Mouse (Mus musculus): ENCODE data around the gene Notch3. TPM values are rescaled to one million over a fixed set of nuclear protein-coding genes. Genes with fewer than 3 reads are reported as not detected.

Notch3 gene
- polyA plus RNA-seq, 1 experiment: 75.6 TPM

DNA sequence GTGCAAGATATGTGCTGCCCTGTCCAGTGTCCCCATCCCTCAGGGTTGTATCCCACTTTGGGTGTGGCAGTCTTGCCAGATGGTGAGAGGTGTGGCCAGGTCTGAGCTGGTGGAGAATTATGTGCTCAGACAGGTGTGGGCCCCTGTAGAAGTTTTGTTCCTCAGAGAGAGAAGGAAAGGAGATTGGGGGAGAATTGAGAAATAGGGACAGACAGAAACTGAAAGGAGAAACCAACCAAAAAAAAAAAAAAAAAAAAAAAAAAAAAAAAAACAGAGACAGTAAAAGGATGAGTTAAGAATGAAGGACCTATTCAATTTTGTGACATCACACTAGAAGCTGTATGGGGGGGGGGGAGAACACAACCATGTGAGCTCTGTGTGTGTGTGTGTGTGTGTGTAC, 1.9 kb downstream of the Notch3 start:
- Histone ChIP-seq H3K4me3 (ENCODE audit: low read depth, low read length) (no peak overlapping the region), H3K27ac (ENCODE audit: insufficient read depth, low read length) (no peak overlapping the region)

DNA sequence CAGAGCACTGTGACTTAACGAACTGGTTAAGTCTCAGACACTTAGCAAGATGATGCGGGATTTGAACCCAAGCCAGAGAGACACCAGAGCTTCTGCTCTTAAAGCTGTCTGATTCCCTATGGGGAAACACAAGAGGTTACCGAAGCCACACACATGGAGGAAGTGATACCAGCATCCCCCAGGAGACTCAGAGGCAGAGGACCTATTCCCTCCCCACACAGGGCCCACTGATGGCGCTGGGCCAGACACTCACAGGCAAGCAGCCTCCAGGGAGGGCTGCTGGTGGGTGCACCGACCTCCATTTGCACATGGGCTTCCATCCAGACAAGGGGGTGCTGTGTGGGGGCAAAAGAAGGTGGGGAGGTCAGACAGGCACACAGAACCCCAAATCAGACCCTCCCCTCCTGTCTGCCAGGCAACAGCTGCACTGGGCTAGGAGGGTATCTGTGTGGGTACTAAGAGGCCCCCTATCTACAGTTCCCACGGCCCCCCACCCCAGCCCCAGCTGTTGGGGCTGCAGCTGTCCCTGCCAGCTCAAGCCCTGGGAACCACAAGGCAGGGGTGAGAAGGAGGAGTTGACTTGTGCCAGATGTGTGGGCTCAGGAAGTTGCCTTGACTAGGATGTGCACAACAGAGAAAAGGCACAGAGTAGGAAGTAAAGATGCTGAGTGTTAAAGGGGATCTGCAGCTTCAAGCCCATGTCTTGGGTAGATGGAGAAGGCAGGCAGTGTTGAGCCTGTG, 2.6 kb downstream of the Notch3 start:
- Histone ChIP-seq H3K27me3 (ENCODE audit: control insufficient read depth, insufficient read depth, low read length, poor library complexity, severe bottlenecking) (no peaks in the 10 kb centered on the region), H3K27ac (ENCODE audit: insufficient read depth, low read length) (no peak overlapping the region), H3K9ac (ENCODE audit: low read depth, poor library complexity, severe bottlenecking) (no peak overlapping the region), H3K4me3 (ENCODE audit: low read depth, low read length) (no peak overlapping the region), H3K36me3 (ENCODE audit: control insufficient read depth, insufficient read depth, low read length, poor library complexity, severe bottlenecking) (no peaks in the 10 kb centered on the region), H3K9me3 (replicated peaks; ENCODE audit: control insufficient read depth, insufficient read depth, low read length, poor library complexity, severe bottlenecking) (no peaks in the 10 kb centered on the region), H3K4me1 (ENCODE audit: control insufficient read depth, insufficient read depth, low read length) (peaks cover 6% of the 10 kb centered on the region)
- TF ChIP-seq CTCF (IDR thresholded peaks at IDR 0.05; ENCODE audit: low read depth, low read length): no peak
- TF ChIP-seq POLR2A (IDR thresholded peaks at IDR 0.05; ENCODE audit: insufficient read depth, low read length): no peak
- no peak for TF ChIP-seq EP300 (IDR thresholded peaks at IDR 0.05; ENCODE audit: insufficient read depth, low read depth, low read length)

More for the DNA sequence above, 1.9 kb downstream of the Notch3 start:
- H3K9me3 ChIP-seq (replicated peaks; ENCODE audit: control insufficient read depth, insufficient read depth, low read length, poor library complexity, severe bottlenecking): no peaks in the 10 kb centered on the region
- H3K9ac ChIP-seq (ENCODE audit: low read depth, poor library complexity, severe bottlenecking): no peak overlapping the region
- TF ChIP-seq POLR2A (IDR thresholded peaks at IDR 0.05; ENCODE audit: insufficient read depth, low read length): no peak
- TF ChIP-seq CTCF (IDR thresholded peaks at IDR 0.05; ENCODE audit: low read depth, low read length): no peak
- TF ChIP-seq EP300 (IDR thresholded peaks at IDR 0.05; ENCODE audit: insufficient read depth, low read depth, low read length): 0 out of 2 replicates have a peak, but pooled peaks have one; percentile 8
- no peaks in the 10 kb centered on the region for H3K36me3 ChIP-seq (ENCODE audit: control insufficient read depth, insufficient read depth, low read length, poor library complexity, severe bottlenecking)
- H3K4me1 ChIP-seq (ENCODE audit: control insufficient read depth, insufficient read depth, low read length): peaks cover 6% of the 10 kb centered on the region
- no peaks in the 10 kb centered on the region for H3K27me3 ChIP-seq (ENCODE audit: control insufficient read depth, insufficient read depth, low read length, poor library complexity, severe bottlenecking)

DNA sequence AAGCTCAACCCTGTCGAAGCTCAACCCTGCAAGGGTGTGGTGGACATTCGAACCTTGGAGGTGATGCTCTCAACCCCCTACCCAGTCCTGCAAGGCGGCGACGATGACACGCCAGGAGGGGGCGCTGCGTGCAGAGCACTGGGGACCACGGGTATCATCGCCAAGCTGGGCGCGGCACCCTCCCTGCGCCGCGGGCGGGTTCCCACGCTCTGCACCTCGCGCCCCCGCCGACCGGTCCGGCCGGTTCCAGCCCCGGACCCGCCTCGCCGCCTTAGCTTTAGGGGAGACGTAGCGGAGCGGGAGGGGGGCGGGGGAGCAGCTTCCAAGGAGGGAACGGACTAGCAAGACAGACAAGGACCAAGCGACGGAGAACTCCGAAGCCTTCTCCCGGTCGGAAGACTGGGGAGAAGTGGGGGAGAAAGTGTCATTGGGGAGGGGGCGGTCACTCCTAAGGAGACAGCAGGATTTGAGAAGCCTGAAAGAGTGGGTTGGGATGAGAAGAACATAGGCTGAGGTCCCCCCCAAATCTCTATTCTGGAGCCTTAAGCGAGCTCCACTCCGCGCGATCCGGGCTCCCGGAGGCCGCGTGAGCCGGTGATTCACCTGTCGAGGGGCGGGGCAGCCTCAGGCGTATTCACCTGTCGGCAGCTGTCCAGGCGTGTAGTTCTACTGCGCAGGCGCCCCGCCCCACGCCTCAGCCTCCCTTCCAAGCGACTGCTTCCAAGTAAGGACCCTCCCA, 4.4 kb downstream of the Notch3 start:
- Histone ChIP-seq H3K27me3 (ENCODE audit: control insufficient read depth, insufficient read depth, low read length, poor library complexity, severe bottlenecking) (no peaks in the 10 kb centered on the region), H3K4me3 (ENCODE audit: low read depth, low read length) (peak overlapping the region; percentile 64), H3K4me1 (ENCODE audit: control insufficient read depth, insufficient read depth, low read length) (peaks cover 6% of the 10 kb centered on the region), H3K9me3 (replicated peaks; ENCODE audit: control insufficient read depth, insufficient read depth, low read length, poor library complexity, severe bottlenecking) (no peaks in the 10 kb centered on the region), H3K36me3 (ENCODE audit: control insufficient read depth, insufficient read depth, low read length, poor library complexity, severe bottlenecking) (no peaks in the 10 kb centered on the region), H3K9ac (ENCODE audit: low read depth, poor library complexity, severe bottlenecking) (peak overlapping the region; percentile 21; the same call in 1 of the 2 replicates), H3K27ac (ENCODE audit: insufficient read depth, low read length) (no peak overlapping the region)
- peak; percentile 76 for TF ChIP-seq EP300 (IDR thresholded peaks at IDR 0.05; ENCODE audit: insufficient read depth, low read depth, low read length)
- TF ChIP-seq CTCF (IDR thresholded peaks at IDR 0.05; ENCODE audit: low read depth, low read length): peak; percentile 79
- no peak for TF ChIP-seq POLR2A (IDR thresholded peaks at IDR 0.05; ENCODE audit: insufficient read depth, low read length)

DNA sequence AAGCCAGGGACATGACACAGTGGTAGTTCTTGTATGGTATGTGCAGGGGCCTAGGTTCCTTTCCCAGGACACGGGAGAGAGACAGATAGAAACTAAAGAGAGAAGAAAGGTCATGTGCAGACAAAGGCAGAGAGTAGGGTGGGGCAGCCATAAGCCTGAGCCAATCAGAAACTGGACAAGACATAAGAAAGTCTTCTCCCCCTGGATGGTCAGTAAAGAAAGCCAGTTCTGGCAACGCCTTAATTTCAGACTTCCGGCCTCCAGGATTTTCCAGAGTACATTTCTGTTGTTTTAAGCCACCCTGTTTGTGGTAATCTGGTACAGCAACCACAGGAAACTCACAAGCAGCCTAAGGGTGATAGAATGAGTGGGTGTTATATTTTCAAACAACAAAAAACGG, 5.8 kb downstream of the Notch3 start:
- no peak for TF ChIP-seq POLR2A (IDR thresholded peaks at IDR 0.05; ENCODE audit: insufficient read depth, low read length)
- no peak for TF ChIP-seq CTCF (IDR thresholded peaks at IDR 0.05; ENCODE audit: low read depth, low read length)
- no peak for TF ChIP-seq EP300 (IDR thresholded peaks at IDR 0.05; ENCODE audit: insufficient read depth, low read depth, low read length)
- Histone ChIP-seq H3K4me1 (ENCODE audit: control insufficient read depth, insufficient read depth, low read length) (peaks cover 6% of the 10 kb centered on the region), H3K9me3 (replicated peaks; ENCODE audit: control insufficient read depth, insufficient read depth, low read length, poor library complexity, severe bottlenecking) (no peaks in the 10 kb centered on the region), H3K36me3 (ENCODE audit: control insufficient read depth, insufficient read depth, low read length, poor library complexity, severe bottlenecking) (no peaks in the 10 kb centered on the region), H3K4me3 (ENCODE audit: low read depth, low read length) (no peak overlapping the region), H3K9ac (ENCODE audit: low read depth, poor library complexity, severe bottlenecking) (no peak overlapping the region), H3K27ac (ENCODE audit: insufficient read depth, low read length) (no peak overlapping the region), H3K27me3 (ENCODE audit: control insufficient read depth, insufficient read depth, low read length, poor library complexity, severe bottlenecking) (no peaks in the 10 kb centered on the region)

DNA sequence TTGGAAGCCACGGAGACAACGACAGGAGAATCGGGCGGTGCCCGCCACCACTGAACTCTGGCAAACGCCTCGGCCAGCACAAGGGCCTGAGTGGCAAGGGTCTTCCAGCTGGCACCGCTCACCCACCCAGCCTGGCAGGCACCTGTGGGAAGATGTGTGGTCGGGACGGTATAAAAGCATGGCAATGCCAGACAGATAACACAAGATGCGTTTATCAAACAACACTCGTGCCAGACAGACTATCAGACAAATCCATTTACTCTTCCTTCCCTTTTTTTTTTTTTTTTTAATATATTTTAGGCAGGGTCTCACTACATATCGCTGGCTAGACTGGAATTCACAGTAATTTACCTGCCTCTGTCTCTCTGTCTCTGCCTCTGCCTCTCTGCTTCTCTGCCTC, 7.8 kb downstream of the Notch3 start:
- Histone ChIP-seq H3K27me3 (ENCODE audit: control insufficient read depth, insufficient read depth, low read length, poor library complexity, severe bottlenecking) (no peaks in the 10 kb centered on the region), H3K9me3 (replicated peaks; ENCODE audit: control insufficient read depth, insufficient read depth, low read length, poor library complexity, severe bottlenecking) (no peaks in the 10 kb centered on the region), H3K27ac (ENCODE audit: insufficient read depth, low read length) (no peak overlapping the region), H3K9ac (ENCODE audit: low read depth, poor library complexity, severe bottlenecking) (no peak overlapping the region), H3K36me3 (ENCODE audit: control insufficient read depth, insufficient read depth, low read length, poor library complexity, severe bottlenecking) (no peaks in the 10 kb centered on the region), H3K4me1 (ENCODE audit: control insufficient read depth, insufficient read depth, low read length) (peaks cover 3% of the 10 kb centered on the region), H3K4me3 (ENCODE audit: low read depth, low read length) (no peak overlapping the region)
- TF ChIP-seq CTCF (IDR thresholded peaks at IDR 0.05; ENCODE audit: low read depth, low read length) (no peak), POLR2A (IDR thresholded peaks at IDR 0.05; ENCODE audit: insufficient read depth, low read length) (no peak), EP300 (IDR thresholded peaks at IDR 0.05; ENCODE audit: insufficient read depth, low read depth, low read length) (no peak)

DNA sequence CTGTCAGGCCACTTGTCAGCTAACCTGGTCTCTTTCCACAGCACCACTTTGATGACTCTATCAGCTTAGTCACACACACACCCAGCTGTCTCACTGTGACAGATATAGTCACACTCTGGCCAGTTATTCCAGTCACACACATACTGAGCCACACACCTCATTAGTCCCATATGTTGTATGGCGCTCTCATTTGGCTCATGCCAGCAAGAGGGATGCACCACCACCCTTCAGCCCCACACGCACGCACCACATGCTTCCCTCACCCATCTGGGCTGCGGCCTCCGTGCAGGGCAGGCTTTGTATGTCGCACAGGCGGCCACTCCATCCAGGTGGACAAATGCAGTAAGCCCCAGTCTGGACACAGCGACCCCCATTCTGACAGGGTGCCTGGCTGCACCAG, 19.9 kb downstream of the Notch3 start:
- H3K27ac ChIP-seq (ENCODE audit: insufficient read depth, low read length): no peak overlapping the region
- H3K9me3 ChIP-seq (replicated peaks; ENCODE audit: control insufficient read depth, insufficient read depth, low read length, poor library complexity, severe bottlenecking): 0 out of 2 replicates have a peak, but pooled peaks cover 3% of the 10 kb centered on the region
- H3K4me1 ChIP-seq (ENCODE audit: control insufficient read depth, insufficient read depth, low read length): no peaks in the 10 kb centered on the region
- no peak overlapping the region for H3K9ac ChIP-seq (ENCODE audit: low read depth, poor library complexity, severe bottlenecking)
- H3K36me3 ChIP-seq (ENCODE audit: control insufficient read depth, insufficient read depth, low read length, poor library complexity, severe bottlenecking): no peaks in the 10 kb centered on the region; the same call in 1 of the 2 replicates
- H3K4me3 ChIP-seq (ENCODE audit: low read depth, low read length): no peak overlapping the region
- H3K27me3 ChIP-seq (ENCODE audit: control insufficient read depth, insufficient read depth, low read length, poor library complexity, severe bottlenecking): no peaks in the 10 kb centered on the region
- TF ChIP-seq CTCF (IDR thresholded peaks at IDR 0.05; ENCODE audit: low read depth, low read length) (no peak), EP300 (IDR thresholded peaks at IDR 0.05; ENCODE audit: insufficient read depth, low read depth, low read length) (no peak), POLR2A (IDR thresholded peaks at IDR 0.05; ENCODE audit: insufficient read depth, low read length) (no peak)
